Mouse (Mus musculus) ES-E14 (cell line): ENCODE results near the gene Fam169b. TPM values are rescaled to one million over a fixed set of nuclear protein-coding genes. Genes with fewer than 3 reads are reported as not detected.

Experiments used
- DNase-seq: peaks from one replicate; pipeline ENCODE4 v3.0.0-alpha.2; 2013; ENCODE audit warnings: low read depth, low spot score
- H3K27ac ChIP-seq: 2 replicates; pipeline ENCODE4 v1.5.1; 2012; ENCODE audit warnings: low read depth, mild to moderate bottlenecking, low read length, moderate library complexity, mixed read lengths; ENCODE audit not compliant: poor library complexity, insufficient read depth, severe bottlenecking
- H3K36me3 ChIP-seq: 2 replicates; pipeline ENCODE4 v1.6.1; 2012; ENCODE audit warnings: mild to moderate bottlenecking, low read length, moderate library complexity, mixed read lengths; ENCODE audit not compliant: control insufficient read depth, poor library complexity, insufficient read depth, severe bottlenecking
- H3K4me1 ChIP-seq, 2 experiments: fragments of 150-350 bp in 1 of 2; sonication (generic) in 1 of 2; 2 replicates each; pipeline ENCODE4 v1.6.1; 2012; ENCODE audit warnings: low read length in 2 of 2, mild to moderate bottlenecking in 1 of 2, mixed read lengths in 1 of 2; ENCODE audit not compliant: control insufficient read depth in 2 of 2, insufficient read depth in 2 of 2, poor library complexity in 1 of 2
- H3K4me3 ChIP-seq, 2 experiments: fragments of 150-350 bp in 1 of 2; sonication (generic) in 1 of 2; 2 replicates each; pipeline ENCODE4 v1.5.1; 2012; ENCODE audit warnings: low read length in 2 of 2, low read depth in 1 of 2, mild to moderate bottlenecking in 1 of 2, mixed read lengths in 1 of 2; ENCODE audit not compliant: insufficient read depth in 1 of 2, poor library complexity in 1 of 2, severe bottlenecking in 1 of 2
- H3K9ac ChIP-seq: 2 replicates; pipeline ENCODE4 v1.6.1; 2012; ENCODE audit warnings: low read depth, mild to moderate bottlenecking, low read length, mixed read lengths; ENCODE audit not compliant: poor library complexity, insufficient read depth, severe bottlenecking
- H3K9me3 ChIP-seq: fragments of 150-350 bp; sonication (generic); 2 replicates; pipeline ENCODE4 v1.6.1; 2012; ENCODE audit warnings: low read depth, mild to moderate bottlenecking, low read length; ENCODE audit not compliant: control insufficient read depth, insufficient read depth
- CHD2 ChIP-seq: IDR thresholded peaks from 2 replicates; pipeline ENCODE4 v1.6.1; 2014; ENCODE audit warnings: mild to moderate bottlenecking, low read depth, low read length, inconsistent platforms
- HCFC1 ChIP-seq: IDR thresholded peaks from 2 replicates; pipeline ENCODE4 v1.6.1; 2012; ENCODE audit warnings: low read length, inconsistent platforms, borderline replicate concordance; ENCODE audit not compliant: insufficient read depth
- MAFK ChIP-seq: IDR thresholded peaks from 2 replicates; pipeline ENCODE4 v1.6.1; 2014; ENCODE audit warnings: mild to moderate bottlenecking, low read depth, low read length, inconsistent platforms; ENCODE audit not compliant: insufficient read depth
- ZC3H11A ChIP-seq: IDR thresholded peaks from 2 replicates; pipeline ENCODE4 v1.6.1; 2012; ENCODE audit warnings: low read depth, mild to moderate bottlenecking, inconsistent platforms, low read length, borderline replicate concordance
- ZNF384 ChIP-seq: IDR thresholded peaks from 2 replicates; pipeline ENCODE4 v1.6.1; 2012; ENCODE audit warnings: low read depth, low read length, inconsistent platforms
- in situ Hi-C, 2 experiments: fragments of 600-800 bp; cut with MboI; formaldehyde crosslinking; loops; one replicate each; pipeline ENCODE4 v1.15.1; 2025; ENCODE audit warnings: low sequenced_read_pairs in 2 of 2, inconsistent platforms in 1 of 2; ENCODE audit not compliant: unreplicated experiment in 2 of 2
- total RNA-seq: library from RNA; depleted of rRNA; stranded (reverse); fragments of 300-350 nt; gene quantifications from 2 replicates; pipeline ENCODE4 v1.2.3, GENCODE M21; 2012

The Fam169b gene
- total RNA-seq, 1 experiment: 5.7 TPM

GRCm38 (mm10) chr7:68313038-68313782 is 39.6 kb downstream of the Fam169b start:
- in situ Hi-C loops: loop anchor here in 1 of 2 experiments (25.0 kb wide), 1 partner anchor 526 kb away; no protein-coding TSS in a partner anchor
- TF ChIP-seq ZC3H11A (no peak), MAFK (no peak), CHD2 (no peak), ZNF384 (no peak), HCFC1 (no peak)
- H3K9me3 ChIP-seq: no peaks in the 10 kb centered on the region

DNA sequence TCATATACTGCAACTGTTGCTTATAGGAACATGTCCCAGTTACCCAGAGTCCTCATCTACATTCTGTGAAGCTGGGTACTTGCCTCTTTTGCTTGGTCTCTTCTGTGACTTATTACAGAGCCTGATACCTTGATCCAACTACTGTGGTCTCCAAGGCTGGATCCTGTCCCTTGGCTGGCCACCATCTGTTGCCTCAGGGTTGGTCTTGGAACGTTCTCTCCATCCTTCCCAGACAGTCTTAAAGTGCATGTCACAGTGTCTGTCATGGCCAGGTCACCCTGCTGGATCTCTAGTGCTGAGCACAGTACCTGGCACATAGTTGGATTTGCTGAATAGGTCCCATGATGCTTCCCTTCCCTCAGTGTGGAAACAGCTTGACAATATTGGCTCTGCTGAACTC is 40.6 kb downstream of the Fam169b start:
- no peak overlapping the region for H3K4me3 ChIP-seq
- H3K9me3 ChIP-seq: no peaks in the 10 kb centered on the region
- DNase-seq: no peak
- TF ChIP-seq MAFK (no peak), CHD2 (no peak), HCFC1 (no peak), ZC3H11A (no peak), ZNF384 (no peak)
- in situ Hi-C loops: loop anchor here in 1 of 2 experiments (25.0 kb wide), 1 partner anchor 527 kb away; no protein-coding TSS in a partner anchor
- H3K36me3 ChIP-seq: no peaks in the 10 kb centered on the region
- H3K9ac ChIP-seq: no peak overlapping the region
- H3K4me1 ChIP-seq: no peaks in the 10 kb centered on the region
- H3K27ac ChIP-seq: no peak overlapping the region

More at GRCm38 (mm10) chr7:68313038-68313782, 39.6 kb downstream of the Fam169b start:
- no peak overlapping the region for H3K4me3 ChIP-seq
- H3K4me1 ChIP-seq: peaks cover 0 to 2% of the 10 kb centered on the region in 2 experiments; a peak in 1 of 4 replicates
- no peaks in the 10 kb centered on the region for H3K36me3 ChIP-seq
- no peak overlapping the region for H3K9ac ChIP-seq
- no peak for DNase-seq
- H3K27ac ChIP-seq: no peak overlapping the region

GRCm38 (mm10) chr7:68315068-68315467 is 41.4 kb downstream of the Fam169b start:
- in situ Hi-C loops: loop anchor here in 1 of 2 experiments (25.0 kb wide), 1 partner anchor 528 kb away; no protein-coding TSS in a partner anchor
- Histone ChIP-seq H3K36me3 (no peaks in the 10 kb centered on the region), H3K27ac (no peak overlapping the region), H3K4me3 (no peak overlapping the region), H3K9me3 (no peaks in the 10 kb centered on the region), H3K4me1 (no peaks in the 10 kb centered on the region), H3K9ac (no peak overlapping the region)
- no peak for TF ChIP-seq ZNF384
- TF ChIP-seq ZC3H11A: no peak
- TF ChIP-seq MAFK: no peak
- no peak for TF ChIP-seq CHD2
- TF ChIP-seq HCFC1: no peak
- no peak for DNase-seq

- DNase-seq: no peak
- no peaks in the 10 kb centered on the region for H3K9me3 ChIP-seq
- in situ Hi-C loops: loop anchor here in 1 of 2 experiments (25.0 kb wide), 1 partner anchor 531 kb away; no protein-coding TSS in a partner anchor
Measured at GRCm38 (mm10) chr7:68318006-68318788, 44.6 kb downstream of the Fam169b start.

More at GRCm38 (mm10) chr7:68318006-68318788, 44.6 kb downstream of the Fam169b start:
- Histone ChIP-seq H3K36me3 (no peaks in the 10 kb centered on the region), H3K4me1 (no peaks in the 10 kb centered on the region), H3K27ac (no peak overlapping the region), H3K4me3 (no peak overlapping the region), H3K9ac (no peak overlapping the region)
- TF ChIP-seq ZNF384: no peak
- no peak for TF ChIP-seq CHD2
- no peak for TF ChIP-seq ZC3H11A
- no peak for TF ChIP-seq HCFC1
- TF ChIP-seq MAFK: no peak
